Mouse (Mus musculus) layer of hippocampus, postnatal 36 days (tissue): ENCODE data around the gene Rpl36. TPM values are rescaled to one million over a fixed set of nuclear protein-coding genes. Genes with fewer than 3 reads are reported as not detected.
"Not testable (repeated sequence)": the region's sequence is repeated elsewhere in the genome, so short reads cannot be mapped to it uniquely, and the experiment has no call there.

Experiments used
- DNase-seq, 2 experiments: peaks; one replicate each; pipeline ENCODE4 v3.0.0; 2022
- total RNA-seq, 2 experiments: library from RNA; stranded (reverse); gene quantifications; 2 replicates each; pipeline ENCODE4 v1.2.3; 2021

Rpl36 gene
- total RNA-seq, 2 experiments from 2014 or later = 358 to 400 TPM

GRCm38 (mm10) chr17:56609452-56610171 is 3.6 kb upstream of the Rpl36 start, which contains the start of gene 2410015M20Rik:
Gene 2410015M20Rik (minus strand): TSS chr17:56609771.
- peak; percentile 95 for DNase-seq

- no peak for DNase-seq
Measured at GRCm38 (mm10) chr17:56611323-56611722, 1.9 kb upstream of the Rpl36 start.

- DNase-seq = no peak
Measured at GRCm38 (mm10) chr17:56611861-56612564, 1.2 kb upstream of the Rpl36 start.

GRCm38 (mm10) chr17:56612565-56612939 is 664 bp upstream of the Rpl36 start:
- DNase-seq = not testable (repeated sequence)

GRCm38 (mm10) chr17:56613893-56614292 is 677 bp downstream of the Rpl36 start:
- DNase-seq = not testable (repeated sequence)

- DNase-seq = no peak
Measured at GRCm38 (mm10) chr17:56614391-56615135, 1.3 kb downstream of the Rpl36 start.

GRCm38 (mm10) chr17:56615136-56615784 is 2.0 kb downstream of the Rpl36 start:
- no peak for DNase-seq

- no peak for DNase-seq
Measured at GRCm38 (mm10) chr17:56615792-56616191, 2.6 kb downstream of the Rpl36 start.

GRCm38 (mm10) chr17:56616725-56617124 is 3.5 kb downstream of the Rpl36 start:
- no peak for DNase-seq

- DNase-seq = no peak
Measured at GRCm38 (mm10) chr17:56617628-56618027, 4.4 kb downstream of the Rpl36 start.

- no peak for DNase-seq
Measured at GRCm38 (mm10) chr17:56625495-56625894, 12.3 kb downstream of the Rpl36 start.

GRCm38 (mm10) chr17:56626260-56626659 is 13.0 kb downstream of the Rpl36 start:
- no peak for DNase-seq

GRCm38 (mm10) chr17:56626754-56627470 is 13.7 kb downstream of the Rpl36 start, which contains the start of gene Lonp1:
Gene Lonp1 (minus strand): TSS chr17:56626887.
- peak; percentile 94 to 95 for DNase-seq

GRCm38 (mm10) chr17:56627530-56628277 is 14.5 kb downstream of the Rpl36 start, which contains the start of gene Catsperd:
Gene Catsperd (plus strand): TSS chr17:56628143.
- no peak for DNase-seq

GRCm38 (mm10) chr17:56629800-56630781 is 16.9 kb downstream of the Rpl36 start:
- not testable (repeated sequence) for DNase-seq

- no peak for DNase-seq
Measured at GRCm38 (mm10) chr17:56631807-56632206, 18.6 kb downstream of the Rpl36 start.

GRCm38 (mm10) chr17:56634023-56634422 is 20.8 kb downstream of the Rpl36 start:
- DNase-seq = no peak

GRCm38 (mm10) chr17:56643237-56643636 is 30.0 kb downstream of the Rpl36 start:
- DNase-seq = no peak

GRCm38 (mm10) chr17:56647546-56647945 is 34.3 kb downstream of the Rpl36 start:
- no peak for DNase-seq

- no peak for DNase-seq
Measured at GRCm38 (mm10) chr17:56651801-56652200, 38.6 kb downstream of the Rpl36 start.
